Mouse (Mus musculus): ENCODE data around the gene Ugt1a1.

Ugt1a1 gene

GRCm38 (mm10) chr1:88258881-88259642 lies 47.3 kb downstream of the Ugt1a1 start:
- DNase-seq (ENCODE audit: low spot score), result no peak

- no peak for DNase-seq (ENCODE audit: low spot score)
These were observed 47.9 kb downstream of the Ugt1a1 start for GRCm38 (mm10) chr1:88259643-88260024.

- no peak for DNase-seq (ENCODE audit: low spot score)
These were observed 48.4 kb downstream of the Ugt1a1 start for GRCm38 (mm10) chr1:88260114-88260513.

GRCm38 (mm10) chr1:88260604-88261377 lies 49.0 kb downstream of the Ugt1a1 start:
- DNase-seq (ENCODE audit: low spot score), result no peak

- DNase-seq (ENCODE audit: low spot score), result no peak
These were observed 49.9 kb downstream of the Ugt1a1 start for GRCm38 (mm10) chr1:88261706-88262105.

GRCm38 (mm10) chr1:88262255-88262654 lies 50.5 kb downstream of the Ugt1a1 start:
- DNase-seq (ENCODE audit: low spot score), result no peak

GRCm38 (mm10) chr1:88262961-88263360 lies 51.2 kb downstream of the Ugt1a1 start:
- DNase-seq (ENCODE audit: low spot score), result no peak

- no peak for DNase-seq (ENCODE audit: low spot score)
These were observed 52.0 kb downstream of the Ugt1a1 start for GRCm38 (mm10) chr1:88263778-88264177.

GRCm38 (mm10) chr1:88264237-88264868 lies 52.6 kb downstream of the Ugt1a1 start:
- no peak for DNase-seq (ENCODE audit: low spot score)

GRCm38 (mm10) chr1:88264869-88265240 lies 53.1 kb downstream of the Ugt1a1 start:
- no peak for DNase-seq (ENCODE audit: low spot score)

GRCm38 (mm10) chr1:88266123-88266522 lies 54.4 kb downstream of the Ugt1a1 start:
- DNase-seq (ENCODE audit: low spot score), result no peak

- no peak for DNase-seq (ENCODE audit: low spot score)
These were observed 55.7 kb downstream of the Ugt1a1 start for GRCm38 (mm10) chr1:88267489-88267888.

- no peak for DNase-seq (ENCODE audit: low spot score)
These were observed 56.3 kb downstream of the Ugt1a1 start for GRCm38 (mm10) chr1:88268070-88268469.
